Mouse (Mus musculus): ENCODE data around the gene Serpina3a.
A peak's percentile ranks its signal among the peaks of the same experiment; 100 is the strongest.

DNA sequence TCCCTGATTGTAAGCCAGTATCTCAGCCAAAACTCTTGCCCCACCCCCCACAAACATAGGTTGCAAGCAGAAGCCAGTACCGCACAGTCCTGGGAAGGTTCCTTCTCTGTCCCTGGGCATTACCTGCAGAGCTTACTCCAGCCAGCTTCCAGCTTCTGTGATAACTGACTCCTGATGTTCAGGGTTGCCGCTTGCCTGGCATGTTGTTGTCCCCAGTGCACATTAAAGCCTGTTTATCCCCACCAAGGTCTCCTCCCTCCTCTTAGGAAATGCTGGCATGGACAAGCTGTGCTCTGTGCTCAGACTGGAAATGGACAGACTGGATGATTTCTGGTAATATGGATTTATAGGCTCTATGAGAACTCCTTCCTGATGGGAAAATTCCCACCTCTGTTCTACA, 41.1 kb downstream of the Serpina3a start, which contains the start of gene Serpina3c:
- TF ChIP-seq CTCF (IDR thresholded peaks at IDR 0.05) (no peak), EP300 (IDR thresholded peaks at IDR 0.05) (peak; percentile 20; the same call in 1 of the 2 replicates)

All from lung, postnatal 0 days (tissue).